In the genomic region with DNA sequence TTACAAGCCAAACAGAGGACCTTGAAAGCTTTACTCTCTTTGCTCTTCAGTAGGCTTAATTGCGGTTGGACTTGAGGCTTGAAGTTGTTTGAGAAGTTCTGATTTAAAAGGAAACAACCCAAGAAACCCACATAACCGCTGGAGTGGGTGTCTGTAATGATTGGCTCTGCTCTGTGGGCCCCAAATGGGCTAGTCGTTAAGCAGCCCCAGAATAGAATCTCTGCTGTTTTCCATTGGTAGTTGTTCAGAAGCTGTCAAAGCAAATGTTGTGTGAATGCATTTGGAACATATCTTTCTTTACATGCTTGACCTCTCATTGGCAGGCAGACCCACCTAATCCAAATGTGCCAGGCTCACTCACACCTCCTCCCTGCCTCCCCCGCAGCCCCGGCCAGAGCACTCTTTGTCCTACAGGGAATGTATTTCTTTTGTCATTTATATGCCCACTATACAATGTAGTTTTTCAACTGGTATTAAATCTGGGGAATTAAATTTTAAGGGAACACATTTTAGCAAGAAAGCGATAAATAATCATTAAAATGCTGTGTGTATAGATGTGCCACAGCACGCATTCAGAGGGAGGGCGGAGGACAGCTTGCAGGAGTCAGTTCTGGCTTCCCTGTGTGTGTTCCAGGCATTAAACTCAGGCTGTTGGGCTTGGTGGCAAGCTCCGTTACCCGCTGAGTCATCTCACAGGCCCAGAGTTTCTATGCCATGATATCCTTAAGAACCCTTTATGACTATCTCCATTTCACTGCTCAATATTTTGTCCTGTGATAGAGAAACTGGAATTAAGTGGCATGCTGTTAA, we compare ENCODE assay signal across 9 mouse cellular contexts.
"Had no signal": no experiment of that assay in that cellular context is flagged by ENCODE, and none has a peak within 500 bp of the region (broad histone marks: within the 10 kb centered on the region; RNA-seq: fewer than 3 reads in every experiment).

No protein-coding gene starts in this region.

- DNase-seq: kidney, postnatal 25 days; lung, adult 18-20 months; thymus, adult 18-20 months; thymus, postnatal 25 days had no signal

- H3K27me3 ChIP-seq: limb, embryonic 12.5 days; midbrain, embryonic 12.5 days had no signal

- H3K4me1 ChIP-seq: midbrain, embryonic 12.5 days had no signal

- H3K9ac ChIP-seq: limb, embryonic 12.5 days; liver, embryonic 14.5 days; midbrain, embryonic 12.5 days had no signal

- H3K27ac ChIP-seq: left cerebral cortex, adult 2 months; limb, embryonic 12.5 days; liver, embryonic 14.5 days; midbrain, embryonic 12.5 days had no signal

- ATAC-seq: midbrain, embryonic 16.5 days had no signal

- H3K4me3 ChIP-seq: left cerebral cortex, adult 2 months; limb, embryonic 12.5 days; midbrain, embryonic 12.5 days had no signal

- H3K4me2 ChIP-seq: limb, embryonic 12.5 days; midbrain, embryonic 12.5 days had no signal

- H3K36me3 ChIP-seq: limb, embryonic 12.5 days; midbrain, embryonic 12.5 days had no signal
